Mouse (Mus musculus) intestine, postnatal 0 days (tissue): ENCODE measurements at regions not wholly inside any gene's neighbourhood (a gene's known extent, or its start where the extent isn't known, plus 50 kb on each side); places are given as distances from the start of the nearest gene placed in this dataset.
A peak's percentile ranks its signal among the peaks of the same experiment; 100 is the strongest.

Experiments
- ATAC-seq: fragments of 200-750 bp; cut with Nextera tagmentation; 2 replicates; pipeline ENCODE4 v1.8.0; 2017; ENCODE audit warnings: mild to moderate bottlenecking, moderate TSS enrichment, moderate library complexity
- H3K27ac ChIP-seq: fragments of 300-500 bp; sonication (generic); 2 replicates; pipeline ENCODE4 v1.5.1; 2014; ENCODE audit warnings: mild to moderate bottlenecking, low read depth, low read length, moderate library complexity
- H3K27me3 ChIP-seq: fragments of 300-500 bp; sonication (generic); replicated peaks from 2 replicates; pipeline ENCODE4 v1.6.1; 2014; ENCODE audit warnings: low read length, mixed read lengths; ENCODE audit not compliant: control insufficient read depth, insufficient read depth
- H3K36me3 ChIP-seq: fragments of 300-500 bp; sonication (generic); 2 replicates; pipeline ENCODE4 v1.6.1; 2014; ENCODE audit warnings: mild to moderate bottlenecking, moderate library complexity; ENCODE audit not compliant: control insufficient read depth, insufficient read depth
- H3K4me1 ChIP-seq: fragments of 300-500 bp; sonication (generic); replicated peaks from 2 replicates; pipeline ENCODE4 v1.6.1; 2014; ENCODE audit warnings: antibody characterized with exemption, low read length, mixed read lengths; ENCODE audit not compliant: control insufficient read depth, insufficient read depth
- H3K4me2 ChIP-seq: fragments of 300-500 bp; sonication (generic); replicated peaks from 2 replicates; pipeline ENCODE4 v1.6.1; 2014; ENCODE audit warnings: low read depth, mild to moderate bottlenecking, moderate library complexity
- H3K4me3 ChIP-seq: fragments of 300-500 bp; sonication (generic); 2 replicates; pipeline ENCODE4 v1.5.1; 2014; ENCODE audit warnings: low read depth, low read length
- H3K9ac ChIP-seq: fragments of 300-500 bp; sonication (generic); 2 replicates; pipeline ENCODE4 v1.6.1; 2014; ENCODE audit warnings: mild to moderate bottlenecking, low read depth, low read length
- H3K9me3 ChIP-seq: fragments of 300-500 bp; sonication (generic); 2 replicates; pipeline ENCODE4 v1.6.1; 2016; ENCODE audit warnings: mixed run types; ENCODE audit not compliant: control insufficient read depth
- CTCF ChIP-seq: sonication (generic); IDR thresholded peaks from 2 replicates; pipeline ENCODE4 v1.5.1; 2016; ENCODE audit warnings: low read depth, mild to moderate bottlenecking, control low read depth, antibody characterized with exemption, moderate library complexity
- WGBS: fragments of 180-500 bp; shearing (Covaris S2); extraction: QIAGEN DNeasy Blood & Tissue Kit; methylation state at CpG from one replicate; pipeline ENCODE4 v1.1.7; 2014; 5-methylcytosine and 5-hydroxymethylcytosine counted together

- no peak for TF ChIP-seq CTCF
- 63% methylated on average over 2 of the region's 2 CpGs for WGBS
Measured at GRCm38 (mm10) chr15:62812026-62812425, 1033.0 kb downstream of the Gsdmc2 start.

GRCm38 (mm10) chr15:62809320-62809719, 1035.7 kb downstream of the Gsdmc2 start:
- 76% methylated on average over 3 of the region's 3 CpGs for WGBS

More at GRCm38 (mm10) chr15:62812026-62812425, 1033.0 kb downstream of the Gsdmc2 start:
- Histone ChIP-seq H3K9me3 (no peaks in the 10 kb centered on the region), H3K4me1 (no peaks in the 10 kb centered on the region), H3K27ac (no peak overlapping the region), H3K36me3 (no peaks in the 10 kb centered on the region), H3K4me3 (no peak overlapping the region), H3K4me2 (no peak overlapping the region), H3K27me3 (no peaks in the 10 kb centered on the region), H3K9ac (no peak overlapping the region)
- no peak for ATAC-seq

GRCm38 (mm10) chr15:62808087-62808808, 1036.7 kb downstream of the Gsdmc2 start:
- H3K9me3 ChIP-seq: no peaks in the 10 kb centered on the region
- H3K4me3 ChIP-seq: no peak overlapping the region
- H3K4me2 ChIP-seq: no peak overlapping the region
- H3K4me1 ChIP-seq: no peaks in the 10 kb centered on the region
- WGBS: 85% methylated on average over 4 of the region's 4 CpGs
- H3K9ac ChIP-seq: no peak overlapping the region
- H3K27ac ChIP-seq: no peak overlapping the region
- no peaks in the 10 kb centered on the region for H3K27me3 ChIP-seq
- ATAC-seq: no peak
- no peak for TF ChIP-seq CTCF
- H3K36me3 ChIP-seq: no peaks in the 10 kb centered on the region

More at GRCm38 (mm10) chr15:62809320-62809719, 1035.7 kb downstream of the Gsdmc2 start:
- Histone ChIP-seq H3K4me1 (no peaks in the 10 kb centered on the region), H3K4me3 (no peak overlapping the region), H3K27me3 (no peaks in the 10 kb centered on the region), H3K4me2 (no peak overlapping the region), H3K36me3 (no peaks in the 10 kb centered on the region), H3K9ac (no peak overlapping the region), H3K9me3 (no peaks in the 10 kb centered on the region), H3K27ac (no peak overlapping the region)
- no peak for ATAC-seq
- no peak for TF ChIP-seq CTCF

GRCm38 (mm10) chr15:62807364-62807763, 1037.6 kb downstream of the Gsdmc2 start:
- no peak overlapping the region for H3K9ac ChIP-seq
- WGBS: 40% methylated on average over 1 of the region's 1 CpGs
- no peak overlapping the region for H3K4me2 ChIP-seq
- H3K4me3 ChIP-seq: no peak overlapping the region
- H3K4me1 ChIP-seq: no peaks in the 10 kb centered on the region
- TF ChIP-seq CTCF: no peak
- no peak for ATAC-seq
- H3K27me3 ChIP-seq: no peaks in the 10 kb centered on the region
- no peak overlapping the region for H3K27ac ChIP-seq
- H3K9me3 ChIP-seq: no peaks in the 10 kb centered on the region
- H3K36me3 ChIP-seq: no peaks in the 10 kb centered on the region

GRCm38 (mm10) chr15:62802770-62803169, 1042.2 kb downstream of the Gsdmc2 start:
- Histone ChIP-seq H3K4me1 (no peaks in the 10 kb centered on the region), H3K4me2 (no peak overlapping the region), H3K9me3 (no peaks in the 10 kb centered on the region), H3K27ac (no peak overlapping the region), H3K36me3 (no peaks in the 10 kb centered on the region), H3K27me3 (no peaks in the 10 kb centered on the region), H3K4me3 (no peak overlapping the region), H3K9ac (no peak overlapping the region)
- no peak for ATAC-seq
- peak; percentile 65 for TF ChIP-seq CTCF

- no peaks in the 10 kb centered on the region for H3K36me3 ChIP-seq
- 79% methylated on average over 4 of the region's 4 CpGs for WGBS
Measured at GRCm38 (mm10) chr15:62798731-62799130, 1046.2 kb downstream of the Gsdmc2 start.

More at GRCm38 (mm10) chr15:62798731-62799130, 1046.2 kb downstream of the Gsdmc2 start:
- Histone ChIP-seq H3K4me3 (no peak overlapping the region), H3K4me2 (no peak overlapping the region), H3K27me3 (no peaks in the 10 kb centered on the region), H3K4me1 (no peaks in the 10 kb centered on the region), H3K9me3 (no peaks in the 10 kb centered on the region), H3K9ac (no peak overlapping the region), H3K27ac (no peak overlapping the region)
- no peak for ATAC-seq
- no peak for TF ChIP-seq CTCF
